Mouse (Mus musculus): Measurements from ENCODE around the gene Cd79b. TPM values are rescaled to one million over a fixed set of nuclear protein-coding genes. Genes with fewer than 3 reads are reported as not detected.
A peak's percentile ranks its signal among the peaks of the same experiment; 100 is the strongest.

The Cd79b gene
- polyA plus RNA-seq (2014; fragmentation: Nextera tagmentation; extraction: Ambion mirVana) = 7.3 and 7.4 TPM in 2 replicates

DNA sequence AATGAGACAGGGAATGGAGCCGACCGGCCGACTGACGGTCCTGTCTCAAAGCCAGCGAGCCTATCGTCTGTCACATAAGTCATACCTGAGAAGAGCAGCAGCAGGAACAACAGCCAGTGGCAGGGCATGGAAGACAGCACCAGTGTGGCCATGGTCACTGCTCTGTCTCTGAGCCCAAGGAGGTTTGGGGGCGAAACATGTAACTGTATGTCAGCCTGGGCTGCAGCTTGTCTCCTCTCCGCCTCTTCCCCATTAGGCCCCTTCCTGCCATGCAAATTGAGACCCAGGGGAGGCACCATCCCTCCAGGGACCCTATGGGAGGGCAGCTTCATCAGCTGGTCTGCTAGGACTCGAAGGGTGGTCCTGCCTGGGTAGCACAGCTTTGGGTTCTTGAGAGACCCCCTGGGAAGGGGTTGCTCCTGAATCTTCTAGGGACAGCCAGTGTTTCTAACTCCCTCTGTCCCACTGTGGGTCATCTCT, at the start of gene Cd79b:
TSS of gene Cd79b (minus strand) at position 430 of the 480 bp plus-strand sequence.
- Histone ChIP-seq H3K4me3 (ENCODE audit: low read length) (no peak within 1 kb of the TSS), H3K4me1 (ENCODE audit: control insufficient read depth, insufficient read depth, low read length) (peaks cover 24% of the 10 kb centered on the region), H3K9ac (ENCODE audit: low read depth, low read length) (no peak within 1 kb of the TSS), H3K36me3 (ENCODE audit: control insufficient read depth, insufficient read depth, low read length) (no peaks in the 10 kb centered on the region), H3K27me3 (ENCODE audit: control insufficient read depth, insufficient read depth, low read length) (no peaks in the 10 kb centered on the region), H3K27ac (ENCODE audit: low read depth, low read length) (peak within 1 kb of the TSS; percentile 31), H3K4me2 (replicated peaks; ENCODE audit: low read depth, low read length) (peak within 1 kb of the TSS; percentile 5; the same call in 1 of the 2 replicates), H3K9me3 (ENCODE audit: control insufficient read depth, low read length) (no peaks in the 10 kb centered on the region)
- 23% methylated on average over 9 of the region's 9 CpGs for WGBS
- peak; percentile 26 for ATAC-seq (ENCODE audit: low FRiP score, low TSS enrichment)

DNA sequence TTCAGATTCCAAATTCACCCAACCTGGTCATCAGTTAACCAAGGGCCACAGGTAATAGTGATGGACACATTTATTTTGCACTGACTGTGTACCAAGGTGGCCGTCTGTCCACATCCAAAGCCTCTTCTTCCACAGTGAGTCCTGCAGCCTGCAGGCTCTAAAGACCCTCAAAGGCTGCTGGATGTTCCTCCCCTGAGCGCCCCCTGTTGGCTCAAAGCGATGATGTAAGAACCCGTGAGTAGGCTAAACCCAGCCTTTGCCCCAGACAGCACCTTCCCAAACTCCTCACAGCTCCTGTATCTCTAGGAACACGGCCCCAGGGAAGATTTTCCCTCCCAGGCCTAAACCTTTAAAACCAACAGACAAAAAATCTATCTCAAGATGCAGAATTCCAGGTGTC, 44.8 kb upstream of the Cd79b start:
- Histone ChIP-seq H3K9me3 (ENCODE audit: control insufficient read depth, low read length) (no peaks in the 10 kb centered on the region), H3K27ac (ENCODE audit: low read depth, low read length) (no peak overlapping the region), H3K9ac (ENCODE audit: low read depth, low read length) (no peak overlapping the region), H3K4me3 (ENCODE audit: low read length) (no peak overlapping the region), H3K4me1 (ENCODE audit: control insufficient read depth, insufficient read depth, low read length) (no peaks in the 10 kb centered on the region; the same call in 1 of the 2 replicates), H3K36me3 (ENCODE audit: control insufficient read depth, insufficient read depth, low read length) (no peaks in the 10 kb centered on the region), H3K4me2 (replicated peaks; ENCODE audit: low read depth, low read length) (no peak overlapping the region), H3K27me3 (ENCODE audit: control insufficient read depth, insufficient read depth, low read length) (no peaks in the 10 kb centered on the region)
- WGBS = 27% methylated on average over 5 of the region's 5 CpGs
- ATAC-seq (ENCODE audit: low FRiP score, low TSS enrichment) = no peak

DNA sequence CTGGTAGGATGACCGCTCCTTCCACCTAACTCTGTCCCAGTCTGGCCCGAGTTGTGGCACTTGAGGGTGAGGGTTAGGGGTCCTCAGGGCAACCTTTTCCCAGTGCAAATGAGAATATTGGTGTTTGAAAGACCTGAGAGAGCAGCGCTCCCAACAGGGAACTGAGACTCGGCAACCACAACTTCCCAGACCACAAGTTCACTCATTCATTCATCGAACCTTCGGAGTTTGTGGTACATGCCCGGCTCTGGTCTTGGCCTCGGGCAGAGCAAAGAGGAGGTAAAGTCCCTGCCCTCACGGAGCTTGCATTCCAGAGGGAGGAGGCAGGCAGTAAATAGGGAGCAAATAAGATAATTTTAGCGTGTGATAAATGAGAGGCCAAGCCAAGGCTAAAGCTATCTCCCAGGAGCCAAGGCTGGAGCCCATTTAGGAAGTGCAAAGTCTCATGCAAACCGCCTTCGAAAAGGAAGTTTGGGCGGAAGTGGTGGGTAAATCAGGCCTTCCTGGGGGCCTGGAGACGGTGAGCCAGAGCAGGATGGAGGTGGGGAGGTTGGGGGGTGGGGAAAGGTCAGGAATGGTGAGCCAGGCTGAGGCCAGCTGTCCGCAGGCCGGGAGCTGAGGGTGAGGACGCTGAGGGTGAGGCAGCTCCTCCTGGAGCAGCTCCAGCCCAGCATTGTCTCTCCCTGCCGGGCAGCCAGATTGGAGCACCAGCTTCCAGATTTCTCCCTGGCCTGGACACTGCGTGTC, 41.0 kb upstream of the Cd79b start:
- H3K9me3 ChIP-seq (ENCODE audit: control insufficient read depth, low read length) = no peaks in the 10 kb centered on the region
- H3K4me3 ChIP-seq (ENCODE audit: low read length) = no peak overlapping the region
- H3K4me2 ChIP-seq (replicated peaks; ENCODE audit: low read depth, low read length) = no peak overlapping the region
- no peak for ATAC-seq (ENCODE audit: low FRiP score, low TSS enrichment)
- H3K27ac ChIP-seq (ENCODE audit: low read depth, low read length) = no peak overlapping the region
- no peaks in the 10 kb centered on the region for H3K4me1 ChIP-seq (ENCODE audit: control insufficient read depth, insufficient read depth, low read length)
- no peaks in the 10 kb centered on the region for H3K36me3 ChIP-seq (ENCODE audit: control insufficient read depth, insufficient read depth, low read length)
- H3K27me3 ChIP-seq (ENCODE audit: control insufficient read depth, insufficient read depth, low read length) = no peaks in the 10 kb centered on the region
- WGBS = 65% methylated on average over 19 of the region's 19 CpGs
- no peak overlapping the region for H3K9ac ChIP-seq (ENCODE audit: low read depth, low read length)

DNA sequence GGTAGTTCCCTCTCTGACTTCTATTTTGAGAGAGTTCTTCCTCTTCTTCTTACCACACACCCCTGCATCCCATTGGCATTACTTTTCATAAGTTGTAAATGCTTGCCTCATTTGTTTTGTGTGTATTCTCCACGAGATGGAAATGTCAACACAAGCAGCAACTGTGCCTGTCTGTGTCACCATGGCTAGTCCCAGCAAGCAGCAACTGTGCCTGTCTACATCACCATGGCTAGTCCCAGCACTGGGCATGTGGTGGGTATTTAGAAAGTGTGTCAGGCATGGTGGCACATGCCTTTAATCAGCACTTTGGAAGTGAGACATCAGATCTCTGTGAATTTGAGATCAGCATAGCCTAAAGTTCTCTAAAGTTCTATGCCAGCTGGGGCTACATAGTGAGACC, 39.6 kb upstream of the Cd79b start:
- no peak overlapping the region for H3K9ac ChIP-seq (ENCODE audit: low read depth, low read length)
- H3K9me3 ChIP-seq (ENCODE audit: control insufficient read depth, low read length) = no peaks in the 10 kb centered on the region
- H3K4me3 ChIP-seq (ENCODE audit: low read length) = no peak overlapping the region
- H3K27ac ChIP-seq (ENCODE audit: low read depth, low read length) = no peak overlapping the region
- H3K27me3 ChIP-seq (ENCODE audit: control insufficient read depth, insufficient read depth, low read length) = no peaks in the 10 kb centered on the region
- no peak for ATAC-seq (ENCODE audit: low FRiP score, low TSS enrichment)
- WGBS = 77% methylated on average over 1 of the region's 1 CpGs
- no peaks in the 10 kb centered on the region for H3K4me1 ChIP-seq (ENCODE audit: control insufficient read depth, insufficient read depth, low read length)
- H3K36me3 ChIP-seq (ENCODE audit: control insufficient read depth, insufficient read depth, low read length) = no peaks in the 10 kb centered on the region
- no peak overlapping the region for H3K4me2 ChIP-seq (replicated peaks; ENCODE audit: low read depth, low read length)

DNA sequence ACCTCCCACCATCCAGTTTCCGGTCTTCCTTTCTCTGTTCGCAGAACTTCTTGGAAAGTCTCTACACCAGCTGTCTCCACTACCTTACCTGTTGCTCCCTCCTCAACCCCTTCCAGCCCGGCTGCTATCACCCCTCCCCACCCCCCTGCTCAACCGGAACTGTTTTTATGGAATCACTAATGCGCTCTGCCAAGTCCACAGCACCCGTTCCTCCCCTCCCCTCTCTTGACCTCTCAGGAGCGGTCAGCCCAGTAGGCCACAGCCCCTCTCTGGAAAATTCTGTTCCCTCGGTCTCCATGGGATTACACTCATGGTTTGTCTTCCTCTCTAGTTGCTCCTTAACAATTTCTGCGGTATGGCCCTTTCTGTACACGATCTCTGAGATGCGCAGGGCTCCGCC, 38.6 kb upstream of the Cd79b start, which contains the start of gene Scn4a:
TSS of gene Scn4a (minus strand) at position 101 of the 400 bp plus-strand sequence.
- H3K4me2 ChIP-seq (replicated peaks; ENCODE audit: low read depth, low read length) = no peak within 1 kb of the TSS
- H3K4me3 ChIP-seq (ENCODE audit: low read length) = no peak within 1 kb of the TSS
- no peaks in the 10 kb centered on the region for H3K9me3 ChIP-seq (ENCODE audit: control insufficient read depth, low read length)
- no peaks in the 10 kb centered on the region for H3K4me1 ChIP-seq (ENCODE audit: control insufficient read depth, insufficient read depth, low read length)
- ATAC-seq (ENCODE audit: low FRiP score, low TSS enrichment) = no peak
- H3K27me3 ChIP-seq (ENCODE audit: control insufficient read depth, insufficient read depth, low read length) = no peaks in the 10 kb centered on the region
- 75% methylated on average over 12 of the region's 12 CpGs for WGBS
- no peak within 1 kb of the TSS for H3K27ac ChIP-seq (ENCODE audit: low read depth, low read length)
- no peaks in the 10 kb centered on the region for H3K36me3 ChIP-seq (ENCODE audit: control insufficient read depth, insufficient read depth, low read length)
- no peak within 1 kb of the TSS for H3K9ac ChIP-seq (ENCODE audit: low read depth, low read length)

DNA sequence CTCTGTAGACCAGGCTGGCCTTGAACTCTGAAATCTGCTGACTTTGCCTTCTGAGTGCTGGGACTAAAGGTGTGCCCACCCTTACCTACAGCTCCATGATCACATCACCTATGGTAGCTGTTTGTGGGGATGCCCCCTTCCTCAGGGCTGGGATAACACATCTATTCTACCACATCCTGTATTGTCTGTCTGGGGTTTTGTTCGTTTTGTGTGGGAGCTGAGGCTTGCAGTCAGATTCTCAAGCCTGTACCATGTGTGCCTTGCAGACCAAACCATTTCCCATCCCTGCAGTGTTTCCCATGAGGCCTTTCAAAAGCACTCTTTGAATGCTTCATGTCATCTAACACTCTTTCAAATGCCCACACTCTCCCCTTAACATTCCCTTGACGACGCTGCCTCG, 37.4 kb upstream of the Cd79b start:
- no peak overlapping the region for H3K4me3 ChIP-seq (ENCODE audit: low read length)
- ATAC-seq (ENCODE audit: low FRiP score, low TSS enrichment) = no peak
- no peaks in the 10 kb centered on the region for H3K4me1 ChIP-seq (ENCODE audit: control insufficient read depth, insufficient read depth, low read length)
- H3K4me2 ChIP-seq (replicated peaks; ENCODE audit: low read depth, low read length) = no peak overlapping the region
- no peaks in the 10 kb centered on the region for H3K27me3 ChIP-seq (ENCODE audit: control insufficient read depth, insufficient read depth, low read length)
- 81% methylated on average over 4 of the region's 4 CpGs for WGBS
- H3K36me3 ChIP-seq (ENCODE audit: control insufficient read depth, insufficient read depth, low read length) = no peaks in the 10 kb centered on the region
- no peak overlapping the region for H3K9ac ChIP-seq (ENCODE audit: low read depth, low read length)
- no peak overlapping the region for H3K27ac ChIP-seq (ENCODE audit: low read depth, low read length)
- H3K9me3 ChIP-seq (ENCODE audit: control insufficient read depth, low read length) = no peaks in the 10 kb centered on the region

DNA sequence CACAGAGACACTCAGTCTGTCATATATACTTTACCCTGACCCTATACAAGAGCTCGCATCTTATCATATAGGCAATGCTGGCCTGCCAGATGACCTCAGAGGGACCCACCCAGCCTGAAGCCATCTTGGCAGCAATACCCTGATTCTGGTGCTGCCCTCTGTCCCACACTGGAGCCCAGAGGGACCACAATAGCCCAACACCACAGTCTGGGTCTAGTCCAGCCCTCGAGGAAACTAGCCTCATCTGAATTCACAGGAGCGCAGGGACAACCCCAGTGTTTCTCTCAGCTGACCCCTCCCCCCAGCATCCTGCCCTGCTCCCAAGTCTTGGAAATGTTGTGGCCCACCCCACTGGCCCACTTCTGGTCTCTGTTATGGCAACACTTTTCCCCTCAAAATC, 36.7 kb upstream of the Cd79b start:
- 59% methylated on average over 3 of the region's 3 CpGs for WGBS
- H3K27ac ChIP-seq (ENCODE audit: low read depth, low read length) = no peak overlapping the region

DNA sequence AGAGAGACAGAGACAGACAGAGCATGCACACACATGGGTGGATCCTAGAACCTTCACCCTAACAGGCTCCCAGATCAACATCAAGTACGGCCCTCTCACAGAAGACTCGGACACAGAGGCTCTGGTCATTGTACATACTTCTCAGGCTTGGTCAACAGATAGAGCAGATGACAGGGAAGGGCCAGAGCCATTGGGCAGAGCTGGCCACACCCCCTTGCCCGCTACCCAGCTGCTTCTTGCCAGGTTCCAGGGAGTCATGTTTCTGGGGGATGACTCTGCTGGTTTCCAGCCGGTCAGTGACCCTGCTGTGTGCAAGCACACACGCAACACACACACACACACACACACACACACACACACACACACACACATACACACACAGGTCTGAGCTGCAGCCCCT, 36.3 kb upstream of the Cd79b start:
- 39% methylated on average over 5 of the region's 5 CpGs for WGBS
- ATAC-seq (ENCODE audit: low FRiP score, low TSS enrichment) = peak; percentile 64; the same call in 1 of the 2 replicates

More for the DNA sequence above, 36.7 kb upstream of the Cd79b start:
- no peaks in the 10 kb centered on the region for H3K4me1 ChIP-seq (ENCODE audit: control insufficient read depth, insufficient read depth, low read length)
- no peak overlapping the region for H3K4me2 ChIP-seq (replicated peaks; ENCODE audit: low read depth, low read length)
- no peaks in the 10 kb centered on the region for H3K27me3 ChIP-seq (ENCODE audit: control insufficient read depth, insufficient read depth, low read length)
- H3K36me3 ChIP-seq (ENCODE audit: control insufficient read depth, insufficient read depth, low read length) = no peaks in the 10 kb centered on the region
- H3K9me3 ChIP-seq (ENCODE audit: control insufficient read depth, low read length) = no peaks in the 10 kb centered on the region
- ATAC-seq (ENCODE audit: low FRiP score, low TSS enrichment) = no peak
- no peak overlapping the region for H3K4me3 ChIP-seq (ENCODE audit: low read length)
- no peak overlapping the region for H3K9ac ChIP-seq (ENCODE audit: low read depth, low read length)

DNA sequence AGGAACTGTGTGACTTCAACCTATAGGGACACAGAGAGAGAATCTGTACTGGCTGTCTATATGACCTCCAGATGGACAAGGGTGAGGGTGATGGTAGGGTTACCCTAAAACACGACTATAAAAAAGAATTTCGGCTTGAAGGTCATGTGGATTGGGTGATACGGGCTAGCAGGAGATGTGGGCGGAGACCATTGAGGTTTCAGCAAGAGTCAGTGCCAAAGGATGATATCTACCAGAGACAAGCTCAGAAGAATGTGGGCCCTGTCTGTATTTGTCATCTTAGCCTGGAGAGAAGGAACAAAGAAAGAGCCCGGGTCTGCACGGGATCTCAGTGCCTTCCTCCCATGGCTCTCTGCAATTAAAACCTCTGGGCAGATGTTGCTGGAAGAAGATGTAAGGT, 35.2 kb upstream of the Cd79b start:
- Histone ChIP-seq H3K9me3 (ENCODE audit: control insufficient read depth, low read length) (no peaks in the 10 kb centered on the region), H3K27ac (ENCODE audit: low read depth, low read length) (no peak overlapping the region), H3K9ac (ENCODE audit: low read depth, low read length) (no peak overlapping the region), H3K4me3 (ENCODE audit: low read length) (no peak overlapping the region), H3K27me3 (ENCODE audit: control insufficient read depth, insufficient read depth, low read length) (no peaks in the 10 kb centered on the region), H3K36me3 (ENCODE audit: control insufficient read depth, insufficient read depth, low read length) (no peaks in the 10 kb centered on the region), H3K4me1 (ENCODE audit: control insufficient read depth, insufficient read depth, low read length) (no peaks in the 10 kb centered on the region), H3K4me2 (replicated peaks; ENCODE audit: low read depth, low read length) (no peak overlapping the region)
- ATAC-seq (ENCODE audit: low FRiP score, low TSS enrichment) = no peak
- WGBS = 86% methylated on average over 6 of the region's 6 CpGs

More for the DNA sequence above, 36.3 kb upstream of the Cd79b start:
- Histone ChIP-seq H3K27me3 (ENCODE audit: control insufficient read depth, insufficient read depth, low read length) (no peaks in the 10 kb centered on the region), H3K4me1 (ENCODE audit: control insufficient read depth, insufficient read depth, low read length) (no peaks in the 10 kb centered on the region), H3K36me3 (ENCODE audit: control insufficient read depth, insufficient read depth, low read length) (no peaks in the 10 kb centered on the region), H3K4me2 (replicated peaks; ENCODE audit: low read depth, low read length) (no peak overlapping the region), H3K4me3 (ENCODE audit: low read length) (no peak overlapping the region), H3K27ac (ENCODE audit: low read depth, low read length) (no peak overlapping the region), H3K9me3 (ENCODE audit: control insufficient read depth, low read length) (no peaks in the 10 kb centered on the region), H3K9ac (ENCODE audit: low read depth, low read length) (no peak overlapping the region)

Measured in kidney, embryonic 14.5 days (tissue).